Mouse (Mus musculus) lung, embryonic 16.5 days (tissue): Measurements from ENCODE around the gene Rpgrip1l. TPM values are rescaled to one million over a fixed set of nuclear protein-coding genes. Genes with fewer than 3 reads are reported as not detected.
A peak's percentile ranks its signal among the peaks of the same experiment; 100 is the strongest.

ENCODE experiments used
- ATAC-seq: fragments of 200-750 bp; cut with Nextera tagmentation; 2 replicates; pipeline ENCODE4 v1.8.0; 2017; ENCODE audit warnings: low read depth, mild to moderate bottlenecking, moderate library complexity
- H3K27ac ChIP-seq: fragments of 300-500 bp; sonication (generic); 2 replicates; pipeline ENCODE4 v1.5.1; 2014; ENCODE audit warnings: mild to moderate bottlenecking, control low read depth, low read length
- H3K27me3 ChIP-seq: fragments of 300-500 bp; sonication (generic); 2 replicates; pipeline ENCODE4 v1.6.1; 2014; ENCODE audit warnings: low read depth, low read length, mixed read lengths; ENCODE audit not compliant: control insufficient read depth, insufficient read depth
- H3K36me3 ChIP-seq: fragments of 300-500 bp; sonication (generic); 2 replicates; pipeline ENCODE4 v1.6.1; 2014; ENCODE audit warnings: low read length; ENCODE audit not compliant: control insufficient read depth, insufficient read depth
- H3K4me1 ChIP-seq: fragments of 300-500 bp; sonication (generic); replicated peaks from 2 replicates; pipeline ENCODE4 v1.6.1; 2014; ENCODE audit warnings: low read length, mixed read lengths; ENCODE audit not compliant: control insufficient read depth, insufficient read depth
- H3K4me2 ChIP-seq: fragments of 300-500 bp; sonication (generic); 2 replicates; pipeline ENCODE4 v1.6.1; 2014; ENCODE audit warnings: low read depth, low read length, control low read depth
- H3K4me3 ChIP-seq: fragments of 300-500 bp; sonication (generic); 2 replicates; pipeline ENCODE4 v1.5.1; 2014; ENCODE audit warnings: mild to moderate bottlenecking, low read length, control low read depth
- H3K9ac ChIP-seq: fragments of 300-500 bp; sonication (generic); 2 replicates; pipeline ENCODE4 v1.6.1; 2014; ENCODE audit warnings: low read length, control low read depth
- H3K9me3 ChIP-seq: fragments of 300-500 bp; sonication (generic); 2 replicates; pipeline ENCODE4 v1.6.1; 2016; ENCODE audit warnings: low read length; ENCODE audit not compliant: control insufficient read depth
- WGBS: fragments of 180-500 bp; shearing (Covaris S2); extraction: QIAGEN DNeasy Blood & Tissue Kit; methylation state at CpG from one replicate; pipeline ENCODE4 v1.1.7; 2014; 5-methylcytosine and 5-hydroxymethylcytosine counted together
- polyA plus RNA-seq: library from polyadenylated mRNA; unstranded; fragments of >200 nt; fragmentation: Nextera tagmentation; extraction: Ambion mirVana; gene quantifications from 2 replicates; pipeline ENCODE4 v1.2.1, GENCODE M21; 2015

The Rpgrip1l gene
- polyA plus RNA-seq, 1 experiment from 2014 or later: 12.9 TPM

DNA sequence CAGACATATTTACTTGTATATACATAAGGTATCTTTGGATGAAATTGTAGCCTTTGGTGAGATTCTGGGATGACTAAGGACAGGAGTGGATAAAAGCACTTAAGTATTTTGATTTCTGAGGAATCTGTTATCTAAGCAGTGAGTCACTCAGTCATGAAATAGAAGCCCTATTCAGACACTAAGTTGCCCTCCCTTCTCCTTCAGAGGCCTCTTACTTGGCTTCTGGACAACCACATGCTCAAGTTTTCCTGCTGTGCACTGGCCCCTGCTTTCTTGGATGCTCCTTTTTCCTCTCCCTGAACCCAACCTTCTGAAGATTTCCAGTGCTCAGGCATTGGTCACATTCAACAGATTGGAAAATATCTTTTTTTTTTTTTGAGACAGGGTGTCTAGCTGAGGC, 48.5 kb downstream of the Rpgrip1l start:
- Histone ChIP-seq H3K4me2 (no peak overlapping the region), H3K27me3 (no peaks in the 10 kb centered on the region), H3K4me3 (no peak overlapping the region), H3K36me3 (no peaks in the 10 kb centered on the region), H3K27ac (no peak overlapping the region), H3K9me3 (no peaks in the 10 kb centered on the region), H3K4me1 (peaks cover 3% of the 10 kb centered on the region; the same call in 1 of the 2 replicates), H3K9ac (no peak overlapping the region)
- ATAC-seq: no peak

DNA sequence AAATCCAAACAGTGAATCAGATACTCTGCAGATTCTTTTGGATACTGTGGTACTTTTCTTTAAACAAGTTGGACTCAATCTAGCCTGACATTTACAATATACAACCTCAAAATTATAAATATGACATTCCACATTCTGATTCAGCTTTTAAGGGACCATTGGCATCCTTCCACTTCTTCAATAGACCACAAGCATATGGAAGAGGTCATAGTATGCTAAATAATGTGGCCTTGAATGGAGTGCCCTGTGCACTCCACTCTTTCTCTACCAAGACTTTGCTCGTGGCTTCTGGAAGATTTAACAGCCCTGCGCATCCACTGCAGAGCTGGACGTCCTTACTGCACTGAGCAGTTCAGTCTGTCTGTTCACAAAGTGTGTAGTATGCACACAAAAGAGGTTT, 49.1 kb downstream of the Rpgrip1l start:
- Histone ChIP-seq H3K4me1 (peaks cover 3% of the 10 kb centered on the region; the same call in 1 of the 2 replicates), H3K27ac (peak overlapping the region; percentile 39; the same call in 1 of the 2 replicates), H3K4me2 (no peak overlapping the region), H3K4me3 (no peak overlapping the region), H3K36me3 (no peaks in the 10 kb centered on the region), H3K9ac (no peak overlapping the region), H3K9me3 (no peaks in the 10 kb centered on the region), H3K27me3 (no peaks in the 10 kb centered on the region)
- WGBS: 58% methylated on average over 3 of the region's 3 CpGs
- peak; percentile 60; the same call in 1 of the 2 replicates for ATAC-seq

DNA sequence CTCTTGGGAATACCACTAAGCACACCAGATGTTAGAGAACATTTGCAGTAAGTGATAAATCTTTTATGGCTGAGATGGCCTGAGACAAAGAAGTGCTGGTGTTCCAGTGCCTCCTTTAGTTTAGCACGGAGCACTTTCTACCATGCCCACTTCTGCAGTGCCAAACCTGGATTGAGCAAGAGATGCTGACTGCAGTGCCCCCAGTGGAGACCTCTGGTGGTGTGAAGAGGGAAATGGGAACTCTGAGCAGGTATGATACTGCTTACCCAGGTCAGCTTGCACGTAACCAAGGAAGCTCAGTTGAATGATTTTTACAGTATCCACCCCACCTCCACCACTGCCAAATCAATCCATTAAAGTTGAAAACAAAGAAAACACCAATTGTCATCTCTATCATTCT, 51.5 kb downstream of the Rpgrip1l start:
- 68% methylated on average over 2 of the region's 2 CpGs for WGBS

DNA sequence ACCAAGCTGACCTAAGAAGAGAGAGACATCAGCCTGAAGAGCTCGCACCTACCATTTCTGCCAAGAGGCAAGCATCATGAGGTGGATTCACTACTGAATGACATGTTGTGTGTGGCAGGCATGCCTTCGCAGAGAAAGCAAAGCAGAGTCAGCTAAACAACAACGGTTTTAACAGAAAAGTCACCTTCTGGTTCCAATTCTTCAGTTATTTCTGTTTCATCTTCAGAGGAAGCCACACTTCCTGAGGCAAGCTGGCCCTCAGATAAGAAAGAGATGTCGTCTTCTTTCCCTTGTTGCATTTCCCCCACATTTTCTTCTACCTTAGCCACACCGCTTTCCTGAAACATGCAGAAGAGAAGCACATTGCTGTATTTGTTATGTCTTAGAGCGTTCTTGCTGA, 62.1 kb downstream of the Rpgrip1l start:
- Histone ChIP-seq H3K9ac (no peak overlapping the region), H3K4me3 (no peak overlapping the region), H3K27me3 (no peaks in the 10 kb centered on the region), H3K4me2 (no peak overlapping the region), H3K4me1 (no peaks in the 10 kb centered on the region), H3K36me3 (peaks cover 3% of the 10 kb centered on the region), H3K9me3 (no peaks in the 10 kb centered on the region), H3K27ac (no peak overlapping the region)
- WGBS: 87% methylated on average over 6 of the region's 6 CpGs
- no peak for ATAC-seq

More for the DNA sequence above, 51.5 kb downstream of the Rpgrip1l start:
- no peak overlapping the region for H3K4me3 ChIP-seq
- H3K4me1 ChIP-seq: peaks cover 3% of the 10 kb centered on the region; the same call in 1 of the 2 replicates
- no peaks in the 10 kb centered on the region for H3K36me3 ChIP-seq
- H3K9ac ChIP-seq: no peak overlapping the region
- no peak overlapping the region for H3K27ac ChIP-seq
- no peaks in the 10 kb centered on the region for H3K27me3 ChIP-seq
- no peak overlapping the region for H3K4me2 ChIP-seq
- no peaks in the 10 kb centered on the region for H3K9me3 ChIP-seq
- ATAC-seq: no peak

DNA sequence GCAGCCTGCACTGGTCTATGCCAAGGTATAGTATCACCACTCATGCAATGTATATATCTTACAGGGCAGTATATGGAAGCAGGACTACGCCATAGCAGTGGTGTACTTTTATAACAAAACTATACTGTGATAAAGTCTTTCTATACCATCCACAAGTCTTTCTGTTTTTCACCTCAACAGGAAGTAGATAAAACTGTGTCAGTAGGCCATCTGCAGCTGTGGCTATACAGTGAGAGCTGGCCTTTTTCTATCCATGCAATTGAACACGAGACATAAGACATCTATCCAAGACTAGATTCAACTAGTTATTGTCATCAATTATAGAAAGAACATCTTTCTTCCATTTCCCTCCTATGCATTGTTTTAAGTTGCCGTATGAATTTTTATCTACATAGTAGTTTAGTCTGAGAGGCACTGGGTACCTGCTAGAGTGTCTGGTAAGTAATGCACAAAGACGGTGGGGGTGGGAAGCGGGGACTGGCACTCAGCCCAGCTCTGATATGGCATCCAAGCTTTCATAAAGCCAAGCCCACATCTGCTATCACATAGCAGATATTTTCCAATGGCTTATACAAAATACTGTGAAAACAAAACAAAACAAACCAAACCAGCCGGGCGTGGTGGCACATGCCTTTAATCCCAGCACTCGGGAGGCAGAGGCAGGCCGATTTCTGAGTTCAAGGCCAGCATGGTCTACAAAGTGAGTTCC, 63.1 kb downstream of the Rpgrip1l start:
- Histone ChIP-seq H3K9ac (no peak overlapping the region), H3K4me2 (no peak overlapping the region), H3K4me1 (no peaks in the 10 kb centered on the region), H3K27me3 (no peaks in the 10 kb centered on the region), H3K4me3 (no peak overlapping the region), H3K9me3 (no peaks in the 10 kb centered on the region), H3K27ac (no peak overlapping the region), H3K36me3 (peaks cover 3% of the 10 kb centered on the region)
- WGBS: 85% methylated on average over 9 of the region's 9 CpGs
- no peak for ATAC-seq

DNA sequence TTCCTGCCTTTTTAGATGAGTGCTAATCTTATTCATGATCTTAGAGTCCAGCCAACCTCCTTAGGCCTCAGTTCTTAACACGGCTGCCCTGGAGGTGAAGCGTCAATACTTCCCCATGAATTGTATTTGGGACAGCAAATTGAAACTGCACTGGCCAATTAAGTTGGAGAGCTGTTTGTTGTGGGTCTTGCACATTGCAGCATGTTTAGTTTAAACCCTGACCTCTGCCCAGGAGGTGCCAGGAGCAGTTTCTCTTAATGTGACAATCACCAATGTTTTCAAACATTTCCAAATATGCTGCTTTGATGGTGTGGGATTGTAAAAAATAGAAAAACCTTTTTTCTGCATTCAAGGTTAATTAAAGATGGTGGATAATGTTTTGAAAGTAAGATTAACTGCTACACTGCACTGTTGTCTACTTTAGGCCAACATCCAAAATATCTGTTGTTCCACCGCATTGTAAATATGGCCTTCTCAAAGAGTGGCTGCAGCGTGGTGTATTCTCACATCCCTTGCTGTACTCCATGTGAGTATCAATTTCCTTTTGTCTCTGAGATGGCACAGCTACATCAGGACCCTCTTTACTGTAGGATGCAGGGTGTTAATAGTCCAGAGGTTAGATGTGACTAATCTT, 67.1 kb downstream of the Rpgrip1l start:
- H3K9ac ChIP-seq: no peak overlapping the region
- no peaks in the 10 kb centered on the region for H3K9me3 ChIP-seq
- H3K4me1 ChIP-seq: 0 out of 2 replicates have a peak, but pooled peaks cover 3% of the 10 kb centered on the region
- ATAC-seq: peak; percentile 84
- 56% methylated on average over 4 of the region's 4 CpGs for WGBS
- H3K36me3 ChIP-seq: peaks cover 3% of the 10 kb centered on the region
- H3K27ac ChIP-seq: no peak overlapping the region
- H3K4me3 ChIP-seq: no peak overlapping the region
- H3K4me2 ChIP-seq: no peak overlapping the region
- no peaks in the 10 kb centered on the region for H3K27me3 ChIP-seq

DNA sequence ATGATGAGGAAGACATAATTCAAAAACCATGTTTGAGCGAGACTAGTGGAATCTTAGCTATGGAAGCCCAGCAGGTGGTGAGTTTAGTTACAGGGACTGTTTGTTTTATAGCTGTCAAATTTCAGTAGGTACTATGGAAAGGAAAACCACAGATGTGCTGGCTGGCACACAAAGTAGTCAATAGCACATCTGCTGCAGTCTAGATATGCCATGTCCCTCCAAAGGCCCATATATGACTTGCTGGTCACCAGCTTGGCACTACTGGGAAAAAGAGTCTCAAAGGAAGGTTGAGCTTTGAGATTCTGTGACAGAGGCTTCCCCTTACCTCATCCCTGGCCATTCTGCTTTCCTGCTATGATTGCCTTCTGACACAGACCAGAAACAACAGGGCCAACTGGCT, 70.3 kb downstream of the Rpgrip1l start:
- Histone ChIP-seq H3K4me2 (no peak overlapping the region), H3K9ac (no peak overlapping the region), H3K4me3 (no peak overlapping the region), H3K4me1 (0 out of 2 replicates have a peak, but pooled peaks cover 3% of the 10 kb centered on the region), H3K27me3 (no peaks in the 10 kb centered on the region), H3K9me3 (no peaks in the 10 kb centered on the region), H3K36me3 (no peaks in the 10 kb centered on the region), H3K27ac (no peak overlapping the region)
- no peak for ATAC-seq
- WGBS: 76% methylated on average over 1 of the region's 1 CpGs

DNA sequence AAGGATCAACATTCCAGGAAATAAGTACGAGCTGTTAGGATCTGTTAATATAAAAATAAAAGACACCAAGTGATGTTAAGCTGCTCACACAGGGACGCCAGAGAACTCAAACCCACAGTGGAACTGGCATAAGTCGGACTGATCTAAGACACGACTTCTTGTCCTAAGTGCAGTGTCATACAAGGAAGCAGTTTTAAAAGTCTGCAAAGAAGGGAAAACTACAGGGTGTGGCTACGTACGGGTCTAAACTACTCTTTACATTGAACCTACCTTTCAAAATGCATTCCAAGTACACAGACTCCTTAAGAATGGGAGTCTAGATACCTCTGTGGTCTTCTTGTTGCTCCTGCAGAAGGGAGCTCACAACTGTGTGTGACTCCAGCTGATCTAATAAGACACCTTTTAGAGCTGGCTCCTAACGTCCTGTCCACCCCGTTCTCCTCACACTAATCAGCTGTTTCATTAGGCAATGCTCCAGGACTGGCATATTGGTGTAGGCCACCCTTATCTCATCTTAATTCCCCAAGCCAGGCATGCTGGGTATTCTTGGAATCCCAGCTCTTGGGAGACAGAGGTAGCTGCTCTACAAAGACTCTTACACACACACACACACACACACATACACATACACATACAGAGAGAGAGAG, 71.1 kb downstream of the Rpgrip1l start:
- Histone ChIP-seq H3K4me3 (no peak overlapping the region), H3K9ac (no peak overlapping the region), H3K27me3 (no peaks in the 10 kb centered on the region), H3K4me2 (no peak overlapping the region), H3K9me3 (no peaks in the 10 kb centered on the region), H3K4me1 (0 out of 2 replicates have a peak, but pooled peaks cover 3% of the 10 kb centered on the region), H3K27ac (no peak overlapping the region), H3K36me3 (no peaks in the 10 kb centered on the region)
- no peak for ATAC-seq
- 51% methylated on average over 8 of the region's 8 CpGs for WGBS

DNA sequence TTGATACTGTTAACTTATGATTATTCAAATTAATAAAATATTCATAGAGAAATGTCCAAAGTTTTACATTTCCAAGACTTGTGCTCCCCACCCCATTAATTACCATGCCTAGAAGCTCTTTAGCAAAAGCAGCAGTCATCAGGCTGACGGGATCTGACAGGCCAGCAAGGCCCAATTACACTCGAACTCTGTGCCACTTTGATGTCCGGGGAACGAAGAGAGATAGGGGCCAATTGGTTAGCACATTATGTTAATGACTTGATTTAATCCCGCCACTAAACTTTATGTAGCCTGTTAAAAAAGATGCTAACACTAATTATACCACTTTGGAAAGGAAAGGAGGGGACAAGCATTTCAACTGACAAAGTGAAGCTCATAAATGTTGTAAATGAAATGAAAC, 71.7 kb downstream of the Rpgrip1l start:
- no peak overlapping the region for H3K4me2 ChIP-seq
- H3K9ac ChIP-seq: no peak overlapping the region
- H3K27me3 ChIP-seq: no peaks in the 10 kb centered on the region
- H3K9me3 ChIP-seq: no peaks in the 10 kb centered on the region
- no peak overlapping the region for H3K27ac ChIP-seq
- H3K4me1 ChIP-seq: 0 out of 2 replicates have a peak, but pooled peaks cover 3% of the 10 kb centered on the region
- ATAC-seq: no peak
- 73% methylated on average over 5 of the region's 5 CpGs for WGBS
- no peak overlapping the region for H3K4me3 ChIP-seq
- no peaks in the 10 kb centered on the region for H3K36me3 ChIP-seq
